Mouse (Mus musculus): ENCODE measurements at regions not wholly inside any gene's neighbourhood (a gene's known extent, or its start where the extent isn't known, plus 50 kb on each side); places are given as distances from the start of the nearest gene placed in this dataset.

DNA sequence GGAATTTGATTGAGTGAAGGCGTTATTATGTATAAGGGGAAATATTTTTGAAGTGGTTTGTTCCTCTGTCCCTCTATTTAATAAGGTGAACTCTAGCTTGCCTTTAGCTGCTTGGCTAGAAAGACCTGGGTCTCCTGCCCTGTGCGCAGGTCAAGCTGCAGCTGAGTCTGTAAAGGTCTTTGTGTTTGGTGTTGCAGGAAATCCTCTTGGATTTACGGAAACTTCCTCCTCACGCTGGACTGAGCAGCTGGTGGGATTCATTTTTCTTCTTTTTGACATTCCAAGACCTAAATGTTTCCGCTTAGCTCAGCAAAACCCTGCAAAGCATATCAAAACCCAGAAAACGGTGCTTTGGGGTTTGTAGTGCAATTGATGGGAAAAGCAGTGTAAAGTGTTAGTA, 402.2 kb upstream of the Mmadhc start:
- TF ChIP-seq CTCF (IDR thresholded peaks at IDR 0.05) (no peak), EP300 (IDR thresholded peaks at IDR 0.05) (no peak)

Measured in lung, postnatal 0 days (tissue).